Mouse (Mus musculus) cerebellum, adult 11 months (tissue): ENCODE results near the gene 4930404N11Rik.

ENCODE experiments used
- DNase-seq: peaks from one replicate; pipeline ENCODE4 v3.0.0; 2022

The 4930404N11Rik gene

GRCm38 (mm10) chr10:81365672-81366476, at the start of gene 4930404N11Rik:
Gene 4930404N11Rik, minus strand, starts transcription at chr10:81365816.
- no peak for DNase-seq

- DNase-seq: no peak
These were observed 49.5 kb upstream of the 4930404N11Rik start for GRCm38 (mm10) chr10:81415146-81415545.

GRCm38 (mm10) chr10:81414682-81415081, 49.1 kb upstream of the 4930404N11Rik start:
- DNase-seq: no peak

- peak; percentile 85 for DNase-seq
These were observed 48.0 kb upstream of the 4930404N11Rik start for GRCm38 (mm10) chr10:81413310-81414261.

- peak; percentile 47 for DNase-seq
These were observed 47.1 kb upstream of the 4930404N11Rik start for GRCm38 (mm10) chr10:81412586-81413309.

GRCm38 (mm10) chr10:81411471-81412400, 46.1 kb upstream of the 4930404N11Rik start:
- DNase-seq: peak; percentile 90

- DNase-seq: no peak
These were observed 45.4 kb upstream of the 4930404N11Rik start for GRCm38 (mm10) chr10:81410981-81411380.

- DNase-seq: peak; percentile 35
These were observed 44.7 kb upstream of the 4930404N11Rik start for GRCm38 (mm10) chr10:81410350-81410749.

- no peak for DNase-seq
These were observed 43.7 kb upstream of the 4930404N11Rik start for GRCm38 (mm10) chr10:81409330-81409729.

- DNase-seq: peak; percentile 72
These were observed 43.3 kb upstream of the 4930404N11Rik start for GRCm38 (mm10) chr10:81408871-81409291.

GRCm38 (mm10) chr10:81408424-81408729, 42.8 kb upstream of the 4930404N11Rik start:
- DNase-seq: no peak

GRCm38 (mm10) chr10:81407539-81408423, 42.2 kb upstream of the 4930404N11Rik start:
- DNase-seq: peak; percentile 80

- no peak for DNase-seq
These were observed 41.2 kb upstream of the 4930404N11Rik start for GRCm38 (mm10) chr10:81406504-81407440.

GRCm38 (mm10) chr10:81405588-81406201, 40.1 kb upstream of the 4930404N11Rik start:
- peak; percentile 82 for DNase-seq

GRCm38 (mm10) chr10:81404720-81405119, 39.1 kb upstream of the 4930404N11Rik start:
- DNase-seq: peak; percentile 38

- DNase-seq: peak; percentile 39
These were observed 38.5 kb upstream of the 4930404N11Rik start for GRCm38 (mm10) chr10:81404082-81404481.

- DNase-seq: peak; percentile 34
These were observed 37.9 kb upstream of the 4930404N11Rik start for GRCm38 (mm10) chr10:81403511-81403910.

GRCm38 (mm10) chr10:81402227-81402765, 36.7 kb upstream of the 4930404N11Rik start:
- peak; percentile 43 for DNase-seq
